Comparison of ENCODE assay signal across 8 mouse cellular contexts in the genomic region with DNA sequence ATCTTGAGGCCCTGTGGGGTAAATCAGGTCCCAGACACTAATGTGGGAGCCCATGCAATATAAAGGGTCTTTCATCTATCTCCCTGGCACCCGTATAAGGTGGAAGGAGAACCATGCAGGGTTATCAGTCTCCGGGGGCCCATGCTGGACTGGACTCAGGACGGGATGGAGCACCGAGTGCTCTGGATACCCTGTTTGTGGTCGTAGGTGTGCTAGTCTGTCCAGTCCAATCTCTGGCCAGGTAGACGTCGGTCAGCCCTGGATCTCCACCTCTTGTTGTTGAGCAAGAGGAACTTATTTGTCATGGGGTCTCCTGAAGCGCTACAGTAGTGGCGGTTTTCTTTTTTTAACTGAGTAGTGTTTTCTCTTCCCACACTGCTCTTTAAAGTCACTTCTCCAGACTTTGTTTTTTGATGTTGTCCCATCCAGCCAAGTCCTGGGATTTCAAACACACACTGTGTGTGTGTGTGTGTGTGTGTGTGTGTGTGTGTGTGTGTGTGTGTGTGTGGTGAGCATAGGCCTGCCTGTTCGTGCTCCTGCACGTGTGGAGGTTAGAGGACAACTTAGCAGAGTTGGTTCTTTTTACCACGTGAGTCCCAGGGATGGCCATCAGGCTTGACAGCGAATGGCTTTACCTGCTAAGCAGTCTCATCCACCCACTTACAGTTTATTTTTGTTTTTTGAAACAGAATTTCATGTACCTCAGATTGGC. TPM values are rescaled to one million over a fixed set of nuclear protein-coding genes. Genes with fewer than 3 reads are reported as not detected.
DNase-seq lines count a peak whose midpoint lies in the region; ATAC-seq and TF ChIP-seq lines count a peak whose summit lies in the region.

No protein-coding gene starts in this region.

- H3K4me3 ChIP-seq in kidney, embryonic 15.5 days (replicated peaks) = peak overlapping the region; percentile 71
- H3K4me3 ChIP-seq in hindbrain, embryonic 16.5 days (ENCODE audit: low read length) = peak overlapping the region; percentile 99
- peak overlapping the region; percentile 65 for H3K4me3 ChIP-seq in myocyte

- no peak for DNase-seq in kidney, adult 18-20 months
- peak; percentile 21 for DNase-seq in brain, embryonic 14.5 days (ENCODE audit: low read depth)
- no peak for DNase-seq in embryo, embryonic 9.5 days (ENCODE audit: extremely low spot score)
- DNase-seq in natural killer cell, adult 2 months (ENCODE audit: low spot score in 2 of 2) = no peak
- no peak for DNase-seq in urinary bladder, postnatal 14 days (ENCODE audit: low spot score)

- H3ac ChIP-seq in myocyte (ENCODE audit: control insufficient read depth, insufficient read length) = peak overlapping the region; percentile 89

- TF ChIP-seq POLR2A in brain, embryonic 14.5 days (IDR thresholded peaks at IDR 0.05; ENCODE audit: borderline replicate concordance, extremely low read depth, insufficient read depth, insufficient read length, poor library complexity, severe bottlenecking) = no peak
- no peak for TF ChIP-seq POLR2A in myocyte (IDR thresholded peaks at IDR 0.05; ENCODE audit: insufficient read length, low read depth)

- peak overlapping the region; percentile 94 for H3K9ac ChIP-seq in kidney, embryonic 15.5 days
- peak overlapping the region; percentile 99 for H3K9ac ChIP-seq in hindbrain, embryonic 16.5 days (ENCODE audit: low read depth, low read length)

- H3K27me3 ChIP-seq in kidney, embryonic 15.5 days = no peaks in the 10 kb centered on the region
- no peaks in the 10 kb centered on the region for H3K27me3 ChIP-seq in hindbrain, embryonic 16.5 days (replicated peaks; ENCODE audit: control insufficient read depth, insufficient read depth, low read length)
- H3K27me3 ChIP-seq in myocyte (ENCODE audit: control insufficient read depth, insufficient read depth, insufficient read length) = no peaks in the 10 kb centered on the region

- H3K4me2 ChIP-seq in kidney, embryonic 15.5 days = peak overlapping the region; percentile 81
- peak overlapping the region; percentile 75 for H3K4me2 ChIP-seq in hindbrain, embryonic 16.5 days (ENCODE audit: low read length)
- H3K4me2 ChIP-seq in myocyte (ENCODE audit: low read depth) = peak overlapping the region; percentile 91

- 44% methylated on average over 13 of the region's 13 CpGs for WGBS in kidney, embryonic 15.5 days
- 47% methylated on average over 13 of the region's 13 CpGs for WGBS in hindbrain, embryonic 16.5 days

- H3K79me2 ChIP-seq in myocyte (ENCODE audit: control insufficient read depth, insufficient read depth) = peaks cover 62% of the 10 kb centered on the region

- no peaks in the 10 kb centered on the region for H3K9me3 ChIP-seq in kidney, embryonic 15.5 days (replicated peaks)
- no peaks in the 10 kb centered on the region for H3K9me3 ChIP-seq in hindbrain, embryonic 16.5 days (ENCODE audit: control insufficient read depth, low read length)

- peaks cover 27% of the 10 kb centered on the region for H3K36me3 ChIP-seq in kidney, embryonic 15.5 days
- no peaks in the 10 kb centered on the region; the same call in none of the 2 replicates for H3K36me3 ChIP-seq in hindbrain, embryonic 16.5 days (ENCODE audit: control insufficient read depth, insufficient read depth, low read length)
- peaks cover 5% of the 10 kb centered on the region for H3K36me3 ChIP-seq in myocyte (ENCODE audit: control insufficient read depth, insufficient read depth)

- peaks cover 37% of the 10 kb centered on the region for H3K4me1 ChIP-seq in kidney, embryonic 15.5 days
- peaks cover 55% of the 10 kb centered on the region for H3K4me1 ChIP-seq in hindbrain, embryonic 16.5 days (ENCODE audit: control insufficient read depth, insufficient read depth, low read depth, low read length)

- peak overlapping the region; percentile 97; the same call in 1 of the 2 replicates for H3K27ac ChIP-seq in kidney, embryonic 15.5 days
- H3K27ac ChIP-seq in hindbrain, embryonic 16.5 days (ENCODE audit: low read depth, low read length) = peak overlapping the region; percentile 98

- TF ChIP-seq CTCF in brain, embryonic 14.5 days (IDR thresholded peaks at IDR 0.05; ENCODE audit: borderline replicate concordance, extremely low read depth, insufficient read depth, insufficient read length) = no peak

- ATAC-seq in kidney, embryonic 15.5 days (replicated peaks; ENCODE audit: low FRiP score) = no peak; the same call in 1 of the 2 replicates
- ATAC-seq in hindbrain, embryonic 16.5 days = no peak

TF ChIP-seq in myocyte, 11 proteins besides CTCF, POLR2A, EP300 and RAD21:
- TF ChIP-seq TCF3 (IDR thresholded peaks at IDR 0.05; ENCODE audit: insufficient read length, low read depth) (no peak), MAX (IDR thresholded peaks at IDR 0.05; ENCODE audit: low read depth) (no peak), E2F4 (IDR thresholded peaks at IDR 0.05; ENCODE audit: insufficient read depth) (no peak), MYOG (IDR thresholded peaks at IDR 0.05; ENCODE audit: control insufficient read depth in 1 of 3, insufficient read depth in 1 of 3, insufficient read length in 2 of 3, low read depth in 2 of 3) (no peak), POLR2AphosphoS2 (IDR thresholded peaks at IDR 0.05; ENCODE audit: insufficient read length, low read depth) (no peak), CEBPB (IDR thresholded peaks at IDR 0.05; ENCODE audit: insufficient read depth, poor library complexity, severe bottlenecking) (no peak), SRF (IDR thresholded peaks at IDR 0.05; ENCODE audit: control insufficient read depth, insufficient read length, low read depth) (no peak), USF1 (IDR thresholded peaks at IDR 0.05; ENCODE audit: low read depth) (no peak), MYOD1 (IDR thresholded peaks at IDR 0.05; ENCODE audit: control insufficient read depth in 1 of 3, insufficient read length in 2 of 3, low read depth in 2 of 3) (no peak), REST (IDR thresholded peaks at IDR 0.05; ENCODE audit: insufficient read depth, insufficient read length) (no peak), TCF12 (IDR thresholded peaks at IDR 0.05; ENCODE audit: insufficient read depth, poor library complexity, severe bottlenecking) (no peak)

RNA-seq across cellular contexts. Expression of a gene that starts 1.4 kb away (rescaled TPM):
- polyA plus RNA-seq in kidney, embryonic 15.5 days (2015; fragmentation: Nextera tagmentation; extraction: Ambion mirVana) = 14.5 and 15.3 TPM in 2 replicates
- 60.8 and 85.5 TPM in 2 replicates for polyA plus RNA-seq in brain, embryonic 14.5 days (2012; rRNA removed)
- polyA plus RNA-seq in hindbrain, embryonic 16.5 days (2015; fragmentation: Nextera tagmentation; extraction: Ambion mirVana) = 36.6 and 37.4 TPM in 2 replicates
- polyA plus RNA-seq in myocyte (2012; fragmentation: generic; extraction: Trizol) = 6.2 TPM

RNA-seq across cellular contexts. Expression of a gene that starts 1.6 kb away (rescaled TPM):
- polyA plus RNA-seq in kidney, embryonic 15.5 days (2015; fragmentation: Nextera tagmentation; extraction: Ambion mirVana) = 35.1 and 37.3 TPM in 2 replicates
- polyA plus RNA-seq in brain, embryonic 14.5 days (2012; rRNA removed) = 87.2 and 103 TPM in 2 replicates
- polyA plus RNA-seq in hindbrain, embryonic 16.5 days (2015; fragmentation: Nextera tagmentation; extraction: Ambion mirVana) = 38.0 and 75.2 TPM in 2 replicates
- polyA plus RNA-seq in myocyte (2012; fragmentation: generic; extraction: Trizol) = 23.0 TPM
